Mouse (Mus musculus): Measurements from ENCODE around the gene Ahcyl2.

- no peak for TF ChIP-seq CTCF (IDR thresholded peaks at IDR 0.05; ENCODE audit: low read depth)
- no peak for TF ChIP-seq EP300 (IDR thresholded peaks at IDR 0.05; ENCODE audit: low read depth)
Observed at GRCm38 (mm10) chr6:29858619-29859018, 90.8 kb downstream of the Ahcyl2 start.
